Mouse (Mus musculus) midbrain, embryonic 13.5 days (tissue): ENCODE data around the gene Zfp414. TPM values are rescaled to one million over a fixed set of nuclear protein-coding genes. Genes with fewer than 3 reads are reported as not detected.
A peak's percentile ranks its signal among the peaks of the same experiment; 100 is the strongest.

Source experiments
- ATAC-seq: fragments of 200-750 bp; cut with Nextera tagmentation; 2 replicates; pipeline ENCODE4 v1.8.0; 2017; ENCODE audit warnings: mild to moderate bottlenecking, moderate TSS enrichment, moderate library complexity
- H3K27ac ChIP-seq: fragments of 300-500 bp; sonication (generic); 2 replicates; pipeline ENCODE4 v1.5.1; 2015; ENCODE audit warnings: inconsistent platforms, mild to moderate bottlenecking, moderate library complexity
- H3K27me3 ChIP-seq: fragments of 300-500 bp; sonication (generic); 2 replicates; pipeline ENCODE4 v1.6.1; 2015; ENCODE audit warnings: mild to moderate bottlenecking, inconsistent platforms
- H3K36me3 ChIP-seq: fragments of 300-500 bp; sonication (generic); 2 replicates; pipeline ENCODE4 v1.6.1; 2015; ENCODE audit warnings: mild to moderate bottlenecking, inconsistent platforms
- H3K4me1 ChIP-seq: fragments of 300-500 bp; sonication (generic); replicated peaks from 2 replicates; pipeline ENCODE4 v1.6.1; 2015; ENCODE audit warnings: inconsistent platforms
- H3K4me2 ChIP-seq: fragments of 300-500 bp; sonication (generic); replicated peaks from 2 replicates; pipeline ENCODE4 v1.6.1; 2015; ENCODE audit warnings: moderate library complexity, mild to moderate bottlenecking, inconsistent platforms
- H3K4me3 ChIP-seq: fragments of 300-500 bp; sonication (generic); replicated peaks from 2 replicates; pipeline ENCODE4 v1.5.1; 2015; ENCODE audit warnings: mild to moderate bottlenecking, inconsistent platforms
- H3K9ac ChIP-seq: fragments of 300-500 bp; sonication (generic); replicated peaks from 2 replicates; pipeline ENCODE4 v1.6.1; 2015; ENCODE audit warnings: mild to moderate bottlenecking, inconsistent platforms
- H3K9me3 ChIP-seq: fragments of 300-500 bp; sonication (generic); 2 replicates; pipeline ENCODE4 v1.6.1; 2016; ENCODE audit warnings: mild to moderate bottlenecking, inconsistent platforms
- WGBS: fragments of 180-500 bp; shearing (Covaris S2); methylation state at CpG from one replicate; pipeline ENCODE4 v1.1.7; 2015; 5-methylcytosine and 5-hydroxymethylcytosine counted together
- polyA plus RNA-seq: library from polyadenylated mRNA; unstranded; fragments of >200 nt; fragmentation: Nextera tagmentation; extraction: Ambion mirVana; gene quantifications from 2 replicates; pipeline ENCODE4 v1.2.1, GENCODE M21; 2015

The Zfp414 gene
- polyA plus RNA-seq, 1 experiment from 2014 or later: 68.0 TPM

DNA sequence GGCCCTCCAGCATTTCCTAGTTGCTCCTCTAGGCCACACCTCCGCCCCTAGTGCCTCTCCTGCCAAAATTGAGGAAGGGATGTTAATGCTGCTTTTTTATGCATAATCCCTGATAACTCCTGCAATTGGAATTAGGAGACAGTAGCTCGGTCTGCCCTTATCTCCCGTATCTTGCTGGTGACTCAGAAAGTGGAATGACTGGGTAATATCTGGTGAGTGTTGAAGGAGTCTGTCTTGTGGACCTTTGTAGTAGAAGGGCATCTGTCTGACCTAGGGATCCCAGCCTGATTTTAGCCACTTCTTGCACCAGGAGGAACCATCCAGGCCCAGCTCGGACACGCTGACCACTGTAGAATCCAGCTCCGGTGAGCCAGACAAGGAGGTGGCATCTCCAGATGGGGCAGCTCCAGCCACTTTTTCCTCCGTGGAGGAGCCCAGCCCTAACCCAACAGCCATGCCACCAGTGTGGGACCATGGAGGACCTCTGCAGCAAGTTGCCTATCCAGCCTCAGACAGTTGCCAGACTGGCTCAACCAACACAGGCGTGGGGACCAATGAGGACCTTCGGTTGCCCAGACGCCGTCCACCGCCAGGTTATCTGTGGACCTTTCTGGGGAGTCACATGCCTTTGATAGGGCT, 716 bp downstream of the Zfp414 start:
- Histone ChIP-seq H3K4me3 (peak overlapping the region; percentile 66), H3K36me3 (peaks cover 26% of the 10 kb centered on the region), H3K9me3 (no peaks in the 10 kb centered on the region), H3K4me1 (peaks cover 25% of the 10 kb centered on the region), H3K27me3 (no peaks in the 10 kb centered on the region), H3K9ac (peak overlapping the region; percentile 82), H3K27ac (peak overlapping the region; percentile 98), H3K4me2 (peak overlapping the region; percentile 74)
- ATAC-seq: peak; percentile 31
- WGBS: 74% methylated on average over 12 of the region's 12 CpGs

DNA sequence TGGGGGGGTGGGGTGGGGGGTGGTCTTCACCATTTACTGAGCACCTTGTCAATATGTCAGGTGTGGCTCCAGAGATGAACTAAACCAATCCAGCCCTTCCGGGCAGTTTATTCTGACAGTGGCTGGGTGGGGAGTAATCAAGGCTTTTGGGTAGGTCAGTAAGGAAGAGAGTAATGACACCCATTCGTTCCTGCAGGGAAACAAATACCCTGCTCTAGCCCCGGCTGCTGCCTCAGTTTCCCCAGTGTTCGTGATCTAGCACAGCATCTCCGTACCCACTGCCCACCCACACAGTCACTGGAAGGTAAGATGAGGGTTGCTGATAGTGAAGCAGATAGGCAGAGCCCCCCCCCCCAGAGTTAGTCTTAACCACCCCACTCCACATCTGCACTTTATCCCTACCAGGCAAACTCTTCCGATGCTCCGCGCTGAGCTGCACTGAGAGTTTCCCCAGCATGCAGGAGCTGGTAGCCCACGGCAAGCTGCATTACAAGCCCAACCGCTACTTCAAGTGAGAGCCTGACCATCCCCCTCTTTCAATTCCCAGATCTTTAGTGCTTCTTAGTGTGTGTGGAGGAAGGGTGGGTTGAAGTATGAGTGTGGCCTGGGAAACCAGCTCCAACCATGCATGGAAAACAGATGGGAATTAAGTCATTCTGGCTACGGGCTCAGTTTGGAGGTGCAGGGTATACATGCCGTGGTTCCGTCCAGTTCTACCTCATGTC, 1.4 kb downstream of the Zfp414 start:
- Histone ChIP-seq H3K27ac (no peak overlapping the region), H3K27me3 (no peaks in the 10 kb centered on the region), H3K36me3 (peaks cover 26% of the 10 kb centered on the region), H3K9ac (peak overlapping the region; percentile 1; the same call in 1 of the 2 replicates), H3K4me2 (peak overlapping the region; percentile 74), H3K4me3 (no peak overlapping the region; the same call in 1 of the 2 replicates), H3K9me3 (no peaks in the 10 kb centered on the region), H3K4me1 (peaks cover 25% of the 10 kb centered on the region)
- 80% methylated on average over 13 of the region's 13 CpGs for whole genome bisulfite sequencing
- no peak for ATAC-seq

DNA sequence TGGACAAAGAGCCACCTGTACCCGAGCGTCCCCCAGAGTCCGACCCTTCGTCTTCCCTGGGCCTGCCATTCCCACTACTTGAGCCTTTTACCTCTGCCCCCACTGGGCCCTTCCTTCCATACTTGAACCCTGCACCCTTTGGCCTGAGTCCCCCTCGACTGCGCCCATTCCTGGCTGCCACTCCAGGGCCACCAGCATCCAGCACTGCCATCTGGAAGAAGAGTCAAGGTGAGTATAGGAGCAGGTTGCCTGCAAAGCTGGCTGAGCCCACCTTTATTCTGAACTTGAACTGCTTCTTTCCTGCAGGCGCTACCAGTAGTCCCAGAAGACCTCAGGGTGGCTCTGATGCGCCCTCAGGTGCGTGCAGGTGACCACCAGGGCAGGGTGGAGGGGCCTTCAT, 2.3 kb downstream of the Zfp414 start:
- Histone ChIP-seq H3K36me3 (peaks cover 33% of the 10 kb centered on the region), H3K27me3 (no peaks in the 10 kb centered on the region), H3K4me2 (no peak overlapping the region), H3K4me1 (peaks cover 25% of the 10 kb centered on the region), H3K4me3 (no peak overlapping the region), H3K9me3 (no peaks in the 10 kb centered on the region), H3K9ac (no peak overlapping the region), H3K27ac (no peak overlapping the region)
- WGBS: 94% methylated on average over 9 of the region's 9 CpGs
- ATAC-seq: no peak

DNA sequence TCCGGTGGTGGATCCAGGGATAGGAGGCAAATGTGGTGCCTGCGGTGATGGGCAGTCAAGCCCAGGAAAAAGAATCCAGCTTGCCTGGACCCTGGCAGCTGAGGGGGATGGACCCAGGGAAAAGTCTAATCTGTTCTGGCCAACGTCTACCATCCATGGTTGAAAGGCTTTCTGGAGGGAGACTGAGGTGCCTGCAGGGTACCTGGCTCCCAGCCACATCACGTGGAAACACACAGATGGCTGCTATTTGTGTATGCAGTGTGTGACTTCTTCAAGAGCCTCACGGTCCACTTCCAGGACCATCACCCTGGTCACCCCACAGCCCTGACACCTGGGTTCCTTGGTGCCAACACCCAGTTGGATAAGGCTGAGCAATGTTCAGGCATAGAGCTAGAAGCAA, 2.9 kb downstream of the Zfp414 start:
- Histone ChIP-seq H3K4me2 (no peak overlapping the region), H3K27ac (no peak overlapping the region), H3K27me3 (no peaks in the 10 kb centered on the region), H3K4me3 (no peak overlapping the region), H3K4me1 (peaks cover 25% of the 10 kb centered on the region), H3K36me3 (peaks cover 34% of the 10 kb centered on the region), H3K9ac (no peak overlapping the region), H3K9me3 (no peaks in the 10 kb centered on the region)
- no peak for ATAC-seq
- 86% methylated on average over 5 of the region's 5 CpGs for WGBS

GRCm38 (mm10) chr17:33637038-33637437, 8.1 kb downstream of the Zfp414 start:
- no peak for ATAC-seq
- H3K4me3 ChIP-seq: no peak overlapping the region
- no peaks in the 10 kb centered on the region for H3K27me3 ChIP-seq
- H3K27ac ChIP-seq: no peak overlapping the region
- no peaks in the 10 kb centered on the region for H3K9me3 ChIP-seq
- H3K4me2 ChIP-seq: no peak overlapping the region
- no peak overlapping the region for H3K9ac ChIP-seq
- 77% methylated on average over 2 of the region's 2 CpGs for WGBS
- H3K4me1 ChIP-seq: no peaks in the 10 kb centered on the region
- peaks cover 43% of the 10 kb centered on the region for H3K36me3 ChIP-seq

DNA sequence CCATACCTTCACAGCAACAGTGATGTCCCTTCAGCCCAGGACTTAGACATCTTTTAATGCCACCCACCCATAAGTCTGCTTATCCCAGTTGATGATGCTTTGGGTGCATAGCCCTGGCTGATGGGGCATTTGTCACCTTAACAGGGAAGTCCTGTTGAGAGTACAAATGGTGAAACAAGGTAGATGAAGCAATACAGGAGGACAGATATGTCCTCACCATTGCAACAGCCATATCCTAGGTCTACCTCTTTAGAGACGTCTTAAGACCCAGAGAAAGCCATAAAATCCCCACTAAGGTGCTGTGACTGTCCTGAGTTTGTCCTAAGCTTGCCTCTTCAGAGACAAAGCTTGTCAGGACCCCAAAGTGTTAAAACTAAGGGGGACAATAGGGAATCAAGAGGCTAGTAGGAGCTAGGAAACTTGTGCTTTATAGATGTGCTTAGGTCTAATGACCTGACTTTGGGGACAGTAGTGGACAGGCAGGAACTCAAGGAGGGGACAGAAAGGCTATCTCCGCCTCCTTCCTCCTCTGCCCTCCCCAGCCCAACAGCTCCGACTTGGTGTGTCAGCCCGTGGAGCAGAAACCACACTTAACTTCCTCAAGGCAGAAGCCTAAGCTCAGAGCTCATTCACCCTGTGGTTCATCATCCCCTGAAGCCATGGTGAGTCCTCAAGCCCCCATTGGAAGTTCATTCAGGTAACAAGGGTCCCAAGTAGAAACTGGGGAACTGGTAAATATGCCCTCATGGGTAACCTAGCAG, 8.8 kb downstream of the Zfp414 start, which contains the start of gene Pram1:
TSS of gene Pram1 (plus strand) at position 541 of the 761 bp plus-strand sequence.
- ATAC-seq: no peak
- Histone ChIP-seq H3K4me2 (no peak within 1 kb of the TSS), H3K9ac (no peak within 1 kb of the TSS), H3K9me3 (no peaks in the 10 kb centered on the region), H3K27ac (no peak within 1 kb of the TSS), H3K36me3 (peaks cover 45% of the 10 kb centered on the region), H3K4me1 (no peaks in the 10 kb centered on the region), H3K4me3 (no peak within 1 kb of the TSS), H3K27me3 (no peaks in the 10 kb centered on the region)
- 95% methylated on average over 4 of the region's 4 CpGs for WGBS

DNA sequence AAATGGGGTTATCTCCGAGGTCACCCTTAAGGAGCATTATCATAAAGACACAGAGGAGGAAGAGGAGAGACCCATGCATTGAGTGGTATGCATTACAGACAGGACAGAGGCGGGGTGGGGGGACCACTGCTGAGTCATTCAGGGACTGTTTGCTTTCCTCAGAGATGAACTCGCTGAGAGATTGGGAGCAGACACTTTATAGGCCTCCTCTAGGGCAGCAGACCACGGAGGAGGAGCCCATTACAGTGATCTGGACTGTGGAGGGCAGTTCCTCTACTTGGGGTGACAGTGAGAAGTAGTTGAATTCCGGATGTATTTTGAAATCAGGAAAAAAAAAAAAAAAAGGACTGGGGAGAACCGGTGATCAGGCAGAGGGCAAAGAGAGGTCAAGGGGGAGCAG, 10.9 kb downstream of the Zfp414 start:
- 80% methylated on average over 6 of the region's 6 CpGs for WGBS
- no peak overlapping the region for H3K9ac ChIP-seq
- H3K4me2 ChIP-seq: no peak overlapping the region
- H3K4me3 ChIP-seq: no peak overlapping the region
- peaks cover 58% of the 10 kb centered on the region for H3K36me3 ChIP-seq
- no peaks in the 10 kb centered on the region for H3K4me1 ChIP-seq
- no peaks in the 10 kb centered on the region for H3K27me3 ChIP-seq
- H3K9me3 ChIP-seq: no peaks in the 10 kb centered on the region
- no peak for ATAC-seq
- H3K27ac ChIP-seq: no peak overlapping the region

DNA sequence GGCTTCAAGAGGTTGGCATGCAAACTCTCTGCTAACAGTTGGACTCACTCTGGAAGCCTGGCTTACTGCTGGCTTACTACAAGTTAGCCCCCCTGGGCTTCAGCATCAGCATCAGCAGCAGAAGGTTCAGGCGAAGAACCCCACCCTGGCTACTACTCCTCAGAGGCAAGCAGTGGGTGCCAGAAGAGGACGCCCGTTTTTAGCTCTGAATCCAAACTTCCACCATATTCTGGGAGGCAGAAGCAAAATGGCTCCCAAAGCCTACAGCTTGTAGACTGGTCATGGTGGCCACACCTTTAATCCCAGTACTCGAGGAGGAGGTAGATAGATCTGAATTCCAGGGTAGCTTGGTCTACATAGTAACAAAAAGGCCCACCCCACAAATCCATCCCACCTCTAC, 15.2 kb downstream of the Zfp414 start:
- Histone ChIP-seq H3K9me3 (no peaks in the 10 kb centered on the region), H3K27me3 (no peaks in the 10 kb centered on the region), H3K9ac (no peak overlapping the region), H3K36me3 (peaks cover 83% of the 10 kb centered on the region), H3K4me1 (no peaks in the 10 kb centered on the region), H3K4me3 (no peak overlapping the region), H3K4me2 (no peak overlapping the region), H3K27ac (no peak overlapping the region)
- ATAC-seq: no peak
- 97% methylated on average over 4 of the region's 4 CpGs for WGBS

- H3K4me1 ChIP-seq: no peaks in the 10 kb centered on the region
- 98% methylated on average over 8 of the region's 8 CpGs for WGBS
- no peak overlapping the region for H3K4me2 ChIP-seq
- no peak overlapping the region for H3K4me3 ChIP-seq
- no peak overlapping the region for H3K27ac ChIP-seq
- H3K36me3 ChIP-seq: peaks cover 90% of the 10 kb centered on the region
- no peak overlapping the region for H3K9ac ChIP-seq
- no peaks in the 10 kb centered on the region for H3K9me3 ChIP-seq
- no peak for ATAC-seq
- no peaks in the 10 kb centered on the region for H3K27me3 ChIP-seq
Measured at GRCm38 (mm10) chr17:33645073-33645472, 16.2 kb downstream of the Zfp414 start.

- Histone ChIP-seq H3K36me3 (peaks cover 96% of the 10 kb centered on the region), H3K27ac (no peak overlapping the region), H3K4me1 (no peaks in the 10 kb centered on the region), H3K4me2 (no peak overlapping the region), H3K9me3 (no peaks in the 10 kb centered on the region), H3K9ac (no peak overlapping the region), H3K27me3 (no peaks in the 10 kb centered on the region), H3K4me3 (no peak overlapping the region)
- ATAC-seq: peak; percentile 65
- 97% methylated on average over 34 of the region's 34 CpGs for WGBS
Measured at GRCm38 (mm10) chr17:33649781-33650475, 21.0 kb downstream of the Zfp414 start.

GRCm38 (mm10) chr17:33666813-33667212, 37.9 kb downstream of the Zfp414 start:
- peaks cover 50% of the 10 kb centered on the region for H3K36me3 ChIP-seq
- H3K4me3 ChIP-seq: no peak overlapping the region
- 93% methylated on average over 3 of the region's 3 CpGs for WGBS
- no peak for ATAC-seq
- no peaks in the 10 kb centered on the region for H3K9me3 ChIP-seq
- peaks cover 10% of the 10 kb centered on the region; the same call in 1 of the 2 replicates for H3K4me1 ChIP-seq
- H3K4me2 ChIP-seq: no peak overlapping the region
- H3K9ac ChIP-seq: no peak overlapping the region
- H3K27ac ChIP-seq: no peak overlapping the region
- H3K27me3 ChIP-seq: no peaks in the 10 kb centered on the region
